Mouse (Mus musculus) erythroid progenitor cell, adult 5-6 weeks (primary cell): ENCODE data around the gene Myo5c. TPM values are rescaled to one million over a fixed set of nuclear protein-coding genes. Genes with fewer than 3 reads are reported as not detected.
"Not testable (repeated sequence)": the region's sequence is repeated elsewhere in the genome, so short reads cannot be mapped to it uniquely, and the experiment has no call there.

Source experiments
- ATAC-seq: replicated peaks from 2 replicates; pipeline ENCODE4 v1.8.0; 2016; ENCODE audit warnings: moderate number of reproducible peaks, mild to moderate bottlenecking, moderate TSS enrichment, inconsistent platforms; ENCODE audit not compliant: poor library complexity, low FRiP score, severe bottlenecking
- total RNA-seq, 2 experiments: library from RNA; stranded (forward) in 1 of 2; stranded (reverse) in 1 of 2; fragments of 150-400 nt in 1 of 2; fragments of 186-747, 209-891 nt in 1 of 2; gene quantifications; 2 replicates each; pipeline versions ENCODE4 v1.2.3 to v1.2.4; 2015 to 2017; ENCODE audit warnings: low replicate concordance in 2 of 2

Myo5c gene
- total RNA-seq, 2 experiments from 2014 or later, result not detected

DNA sequence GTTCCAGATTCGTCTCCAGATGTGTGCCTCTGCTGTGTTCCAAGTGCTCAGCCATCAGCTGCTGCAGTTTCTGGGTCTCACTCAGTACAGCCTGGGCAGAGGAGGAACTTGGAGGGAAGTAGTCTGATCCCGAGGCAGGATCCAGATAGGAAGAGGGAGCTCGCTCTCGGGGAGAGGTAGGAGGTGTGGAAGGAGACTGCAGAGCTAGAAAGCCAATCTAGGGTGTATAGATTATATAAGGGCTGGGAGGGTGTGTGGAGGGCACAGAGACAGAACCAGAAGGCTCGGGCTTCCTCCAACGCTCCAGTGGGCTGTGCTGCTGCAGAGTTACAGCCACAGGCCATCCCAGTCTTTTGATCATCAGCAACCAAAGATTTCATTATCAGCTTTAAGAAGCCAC, 11.2 kb downstream of the Myo5c start:
- no peak for ATAC-seq

DNA sequence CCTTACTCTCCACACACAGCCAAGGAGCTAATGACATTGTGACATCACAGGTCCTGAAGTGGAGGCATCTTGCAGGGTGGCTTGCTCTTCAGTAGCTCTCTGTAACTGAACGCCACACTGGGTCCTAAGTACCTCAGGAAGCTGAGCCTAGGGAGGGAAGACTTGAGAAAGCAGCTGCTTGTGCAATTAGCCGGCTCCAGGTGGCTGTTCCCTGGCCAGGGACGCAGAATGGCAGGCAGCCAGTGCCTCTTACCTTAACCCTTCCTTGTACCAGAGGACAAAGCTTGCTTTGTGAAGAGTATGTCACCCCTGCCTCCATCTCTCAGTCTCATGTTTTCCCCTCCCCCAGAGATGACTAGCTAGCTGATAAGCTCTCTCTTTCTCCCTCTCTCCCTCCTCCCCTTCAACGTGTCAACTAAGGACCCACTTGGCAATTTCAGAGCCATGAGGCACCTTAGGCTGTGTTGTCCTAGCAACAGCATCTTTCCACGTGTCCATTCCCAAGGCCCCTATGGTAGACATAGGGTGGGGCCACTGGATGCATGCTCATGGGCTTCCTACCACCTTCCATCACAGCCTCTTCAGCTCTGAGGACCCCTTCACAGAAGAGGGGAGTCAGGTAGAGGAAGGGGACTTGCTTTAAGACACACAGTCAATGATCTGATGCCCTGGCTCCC, 12.0 kb downstream of the Myo5c start:
- no peak for ATAC-seq

DNA sequence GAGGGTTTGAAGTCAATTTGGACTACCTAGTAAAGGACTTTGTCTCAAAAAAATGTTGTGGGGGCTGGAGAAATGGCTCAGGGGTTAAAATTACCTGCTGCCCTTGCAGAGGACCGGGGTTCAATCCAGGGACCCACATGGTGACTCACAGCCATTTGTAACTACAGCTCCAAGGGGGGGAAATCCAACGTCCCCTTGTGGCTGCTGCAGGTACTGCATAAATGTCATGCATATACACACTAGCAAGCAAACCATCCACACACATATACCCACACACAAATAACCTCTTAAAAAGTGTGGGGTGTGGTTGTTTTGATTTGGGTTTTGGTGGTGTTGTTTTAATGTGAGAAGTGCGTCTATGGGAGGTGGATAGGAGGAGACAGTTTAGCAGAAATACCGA, 12.7 kb downstream of the Myo5c start:
- ATAC-seq, result no peak

GRCm38 (mm10) chr9:75246080-75246930, 14.5 kb downstream of the Myo5c start:
- ATAC-seq, result no peak

GRCm38 (mm10) chr9:75247870-75248269, 16.1 kb downstream of the Myo5c start:
- no peak for ATAC-seq

- no peak for ATAC-seq
Observed at GRCm38 (mm10) chr9:75248359-75248758, 16.5 kb downstream of the Myo5c start.

- no peak for ATAC-seq
Observed at GRCm38 (mm10) chr9:75248874-75249273, 17.1 kb downstream of the Myo5c start.

DNA sequence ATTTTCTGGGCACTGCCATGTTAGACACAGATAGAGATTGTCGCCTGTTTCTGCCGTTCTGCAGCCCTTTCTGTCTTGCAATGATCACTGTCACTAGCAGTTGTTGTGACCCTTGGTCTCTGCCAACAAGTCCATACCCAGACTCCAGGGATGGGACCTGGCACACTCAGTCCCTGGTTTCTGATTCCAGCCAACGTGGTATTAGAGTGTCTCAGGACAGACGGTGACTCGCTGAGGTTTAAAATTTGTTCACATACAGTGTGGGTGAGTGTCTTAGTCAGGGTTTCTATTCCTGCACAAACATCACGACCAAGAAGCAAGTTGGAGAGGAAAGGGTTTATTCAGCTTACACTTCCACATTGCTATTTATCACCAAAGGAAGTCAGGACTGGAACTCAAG, 21.3 kb downstream of the Myo5c start:
- ATAC-seq, result not testable (repeated sequence)

- no peak for ATAC-seq
Observed at GRCm38 (mm10) chr9:75253766-75254165, 21.9 kb downstream of the Myo5c start.

DNA sequence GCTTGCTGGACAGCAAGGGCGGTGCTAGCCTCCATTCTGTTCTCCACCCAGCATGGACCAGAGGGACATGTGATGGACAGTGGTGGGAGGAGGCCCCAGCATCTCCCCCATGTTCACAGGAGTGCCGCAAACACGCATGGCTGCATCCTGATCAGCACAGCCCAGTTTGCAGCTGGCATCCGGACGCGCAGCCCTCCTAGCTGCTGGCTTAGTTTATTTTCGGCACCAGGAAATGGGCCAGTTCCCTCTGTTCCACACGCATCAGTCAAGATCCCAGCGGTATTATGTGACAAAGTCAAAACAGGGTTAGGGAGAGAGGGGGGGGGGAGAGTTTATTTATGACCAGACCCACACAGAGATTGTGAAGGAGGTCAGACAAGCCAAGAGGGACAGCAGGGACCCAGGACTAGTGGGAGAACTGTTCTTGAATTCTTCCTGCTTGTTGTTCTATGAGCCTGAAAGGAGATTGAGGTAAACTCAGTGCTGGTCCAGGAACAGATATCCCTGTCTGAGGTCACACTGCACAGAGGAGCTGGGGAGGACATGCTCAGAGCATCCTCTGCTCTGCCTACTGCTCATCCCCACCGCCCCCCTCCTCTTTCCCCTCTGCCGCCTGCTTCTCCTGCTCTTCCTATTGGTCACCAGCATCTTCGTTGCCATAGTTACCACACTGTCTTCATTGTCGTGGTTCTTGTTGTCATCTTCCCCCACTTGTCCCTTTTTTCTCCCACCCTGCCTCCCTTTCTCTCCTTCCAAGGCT, 22.6 kb downstream of the Myo5c start:
- ATAC-seq, result no peak

GRCm38 (mm10) chr9:75255820-75256545, 24.2 kb downstream of the Myo5c start:
- no peak for ATAC-seq

DNA sequence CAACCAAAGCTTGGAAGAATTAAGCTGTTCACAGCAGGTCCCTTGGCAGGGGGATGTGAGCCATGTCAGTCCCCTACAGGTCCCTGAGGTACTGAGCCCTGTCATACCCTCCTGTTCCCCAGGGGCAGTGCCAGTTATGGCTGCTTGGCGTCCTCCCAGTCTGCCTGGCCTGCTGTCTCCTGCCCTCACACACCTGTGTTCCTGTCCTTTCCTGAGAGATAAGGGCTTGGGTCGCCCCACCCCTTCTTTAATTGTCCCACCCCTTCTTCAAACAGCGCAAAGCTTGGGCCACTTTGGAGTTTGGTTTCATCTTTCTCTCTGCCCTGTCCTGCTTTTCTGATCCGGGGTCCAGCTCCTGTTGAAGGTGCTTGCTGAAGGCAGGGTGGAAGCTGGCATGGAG, 27.0 kb downstream of the Myo5c start:
- ATAC-seq, result no peak

GRCm38 (mm10) chr9:75259656-75260055, 27.8 kb downstream of the Myo5c start:
- ATAC-seq, result no peak

DNA sequence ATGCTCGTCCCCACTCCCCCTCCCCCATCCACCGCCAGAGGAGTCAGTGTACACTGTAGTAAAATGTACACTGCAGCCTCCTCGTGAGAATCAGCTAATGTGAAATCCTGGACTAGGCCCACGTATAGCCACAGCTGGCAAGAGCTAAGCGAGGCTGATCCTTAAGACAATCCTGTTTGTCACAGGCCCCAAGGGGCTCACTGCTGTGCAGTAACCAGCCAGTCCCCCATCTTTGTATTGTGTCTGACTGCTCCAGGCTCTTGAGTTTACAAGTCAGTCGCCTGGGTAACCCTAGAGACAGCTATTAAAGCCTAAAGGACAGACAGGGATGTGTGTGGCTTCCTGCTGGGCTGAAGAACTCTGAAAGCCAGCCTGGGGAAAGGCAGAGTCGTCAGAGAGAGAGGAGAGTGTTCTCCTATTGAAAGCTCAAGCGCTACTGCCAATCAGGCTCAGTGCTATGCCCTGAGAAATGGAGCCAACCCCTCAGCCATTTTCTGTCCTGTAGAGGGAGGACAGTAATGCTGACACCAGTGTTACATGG, 29.6 kb downstream of the Myo5c start:
- ATAC-seq, result no peak

GRCm38 (mm10) chr9:75262235-75262826, 30.5 kb downstream of the Myo5c start:
- no peak for ATAC-seq

- ATAC-seq, result no peak
Observed at GRCm38 (mm10) chr9:75264008-75264718, 32.3 kb downstream of the Myo5c start.

DNA sequence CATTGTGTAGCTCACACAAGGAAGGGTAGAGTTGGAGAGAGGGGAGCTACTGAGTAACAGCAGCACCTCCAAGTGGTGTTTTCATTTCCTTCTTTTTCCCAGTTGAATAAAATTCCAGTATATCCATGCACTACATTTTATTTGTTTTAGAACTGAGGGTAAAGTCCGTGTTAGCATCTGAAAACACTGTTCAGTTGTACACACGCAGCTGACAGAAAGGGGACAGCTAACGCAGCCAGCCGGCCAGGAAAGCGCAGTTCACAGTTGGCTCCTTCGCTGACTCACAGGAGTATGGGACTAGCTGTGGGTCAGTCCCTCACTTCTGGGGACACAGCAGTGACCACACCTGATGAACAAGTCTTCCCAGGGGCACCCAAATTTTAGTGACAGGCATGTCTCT, 35.3 kb downstream of the Myo5c start:
- no peak for ATAC-seq

DNA sequence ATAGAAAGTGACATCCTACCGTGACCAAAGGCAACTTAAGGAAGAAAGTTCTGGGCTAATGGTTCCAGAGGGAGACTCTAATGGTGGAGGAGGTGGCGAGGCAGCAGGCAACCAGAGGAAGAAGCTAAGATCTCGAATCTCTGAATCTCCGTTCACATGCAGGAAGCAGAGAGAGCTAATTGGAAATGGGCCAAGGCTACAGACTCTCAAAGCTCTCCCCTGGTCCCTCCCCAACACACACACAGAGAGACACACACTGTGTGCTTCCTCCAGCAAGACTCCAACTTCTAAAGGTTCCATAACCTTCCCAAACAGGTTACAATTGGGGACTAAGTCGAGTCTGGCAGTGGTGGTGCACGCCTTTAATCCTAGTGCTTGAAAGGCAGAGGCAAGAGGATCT, 38.6 kb downstream of the Myo5c start:
- ATAC-seq, result no peak

DNA sequence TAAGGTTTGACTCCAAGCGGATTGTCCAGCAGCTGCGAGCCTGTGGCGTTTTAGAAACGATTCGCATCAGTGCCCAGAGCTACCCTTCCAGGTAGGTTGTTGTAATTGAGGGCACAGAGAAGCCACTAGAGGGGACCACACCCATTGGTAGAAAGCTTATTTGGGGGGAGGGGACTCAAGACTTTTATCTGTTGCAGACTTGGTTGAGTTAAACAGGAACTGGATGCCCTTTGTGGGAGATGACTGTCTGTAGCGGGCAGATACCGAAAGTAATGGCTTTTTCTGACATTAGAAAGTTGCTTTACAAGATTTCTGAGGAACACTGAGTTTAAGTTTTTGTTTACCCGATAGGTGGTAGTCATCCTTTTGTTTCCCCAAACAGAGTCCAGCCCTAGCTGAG, 39.7 kb downstream of the Myo5c start:
- ATAC-seq, result no peak
